Mouse (Mus musculus) megakaryocyte, embryonic 14.5 days (primary cell): Measurements from ENCODE around the gene Pde4b. TPM values are rescaled to one million over a fixed set of nuclear protein-coding genes. Genes with fewer than 3 reads are reported as not detected.

ENCODE experiments used
- H3K27me3 ChIP-seq: replicated peaks from 2 replicates; pipeline ENCODE3; 2012; ENCODE audit warnings: inconsistent platforms
- H3K36me3 ChIP-seq: replicated peaks from 2 replicates; pipeline ENCODE3; 2012; ENCODE audit warnings: low read length, inconsistent platforms, mixed read lengths
- H3K4me1 ChIP-seq: 2 replicates; pipeline ENCODE4 v1.6.1; 2012; ENCODE audit warnings: inconsistent platforms
- H3K4me3 ChIP-seq: replicated peaks from 2 replicates; pipeline ENCODE3; 2012; ENCODE audit warnings: moderate library complexity, mild to moderate bottlenecking, inconsistent platforms
- H3K9me3 ChIP-seq: 2 replicates; pipeline ENCODE4 v1.6.1; 2012; ENCODE audit warnings: inconsistent platforms
- FLI1 ChIP-seq: IDR thresholded peaks from 2 replicates; pipeline ENCODE4 v1.6.1; 2012; ENCODE audit warnings: low read length, inconsistent platforms, mixed read lengths
- GATA1 ChIP-seq: IDR thresholded peaks from 3 replicates; pipeline ENCODE4 v1.6.1; 2012; ENCODE audit warnings: mixed read lengths, low read length, inconsistent platforms, borderline replicate concordance
- polyA plus RNA-seq: library from polyadenylated mRNA; stranded (reverse); fragments of >175 nt; gene quantifications from 2 replicates; pipeline ENCODE4 v1.2.3, GENCODE M21; 2012; ENCODE audit warnings: low replicate concordance; ENCODE audit not compliant: insufficient read depth

Gene Pde4b
- polyA plus RNA-seq, 1 experiment: 1.2 TPM

DNA sequence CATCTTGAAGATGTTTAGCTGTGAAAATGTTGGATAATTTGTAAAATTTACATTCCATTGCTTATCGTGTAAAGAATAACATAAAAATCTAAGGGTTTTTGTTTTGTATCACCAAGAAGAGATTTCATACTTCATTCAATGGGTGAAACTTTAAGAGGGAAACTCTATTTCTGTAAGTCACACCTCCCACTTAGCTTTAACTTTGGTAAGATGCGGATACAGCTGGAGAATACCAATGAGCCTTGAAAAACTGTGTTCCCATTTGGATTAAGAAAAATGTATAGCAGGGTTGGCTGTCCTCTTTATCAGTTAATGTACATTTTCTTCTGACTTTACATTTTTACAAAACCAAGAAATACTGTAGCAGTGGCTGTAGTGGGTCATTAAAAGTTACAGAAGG, 8.5 kb downstream of the Pde4b start:
- Histone ChIP-seq H3K27me3 (no peaks in the 10 kb centered on the region), H3K4me1 (no peaks in the 10 kb centered on the region), H3K4me3 (no peak overlapping the region), H3K36me3 (no peaks in the 10 kb centered on the region), H3K9me3 (no peaks in the 10 kb centered on the region)
- TF ChIP-seq GATA1 (no peak), FLI1 (no peak)

DNA sequence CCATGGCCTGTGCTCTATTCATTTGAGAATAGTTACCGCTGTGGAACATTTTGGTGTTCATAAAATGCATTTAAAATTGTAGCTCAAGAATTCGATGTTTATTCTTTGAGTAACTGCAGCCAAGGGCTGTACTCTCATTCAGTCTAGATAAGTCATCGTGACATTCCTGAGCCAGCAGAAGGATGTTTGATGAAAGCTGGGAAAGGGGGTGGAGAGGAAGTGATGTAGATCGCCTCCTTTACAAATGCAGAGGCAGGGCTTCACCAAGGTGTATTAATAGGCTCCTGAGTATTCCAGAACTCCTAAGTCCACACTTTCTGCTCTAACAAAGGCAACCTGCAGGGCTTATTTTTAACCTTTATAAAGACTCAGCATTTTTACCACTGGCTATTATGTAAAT, 14.9 kb downstream of the Pde4b start:
- TF ChIP-seq GATA1 (no peak), FLI1 (no peak)
- no peaks in the 10 kb centered on the region for H3K36me3 ChIP-seq
- H3K4me1 ChIP-seq: no peaks in the 10 kb centered on the region
- no peak overlapping the region for H3K4me3 ChIP-seq
- no peaks in the 10 kb centered on the region for H3K27me3 ChIP-seq
- H3K9me3 ChIP-seq: 0 out of 2 replicates have a peak, but pooled peaks cover 2% of the 10 kb centered on the region

DNA sequence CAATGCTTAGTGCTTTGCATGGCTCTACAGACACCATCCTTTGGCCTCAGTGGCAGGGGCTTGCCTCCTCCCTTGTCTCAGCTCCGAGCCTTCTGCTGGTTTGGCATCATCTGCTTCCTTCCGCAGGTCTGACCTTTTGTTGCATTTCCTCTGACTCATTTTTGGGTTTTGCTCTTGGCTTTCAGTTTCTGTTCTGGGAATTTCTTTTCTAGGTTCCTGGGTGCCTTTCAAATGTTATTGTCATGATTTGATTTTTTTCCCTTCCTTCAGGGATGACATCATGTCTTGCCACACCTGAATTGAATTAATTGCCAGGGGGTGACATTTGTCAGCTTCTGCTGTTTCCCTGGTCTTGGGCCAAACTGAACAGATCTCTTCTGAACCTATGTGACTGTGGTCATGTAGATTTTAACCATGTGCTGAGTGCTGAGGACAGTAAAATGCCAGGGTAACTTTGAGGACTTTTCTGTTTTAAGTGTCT, 17.2 kb downstream of the Pde4b start:
- H3K36me3 ChIP-seq: no peaks in the 10 kb centered on the region
- peak overlapping the region; percentile 64 for H3K4me3 ChIP-seq
- TF ChIP-seq FLI1 (no peak), GATA1 (no peak)
- no peaks in the 10 kb centered on the region for H3K27me3 ChIP-seq
- no peaks in the 10 kb centered on the region for H3K4me1 ChIP-seq
- 0 out of 2 replicates have a peak, but pooled peaks cover 2% of the 10 kb centered on the region for H3K9me3 ChIP-seq

DNA sequence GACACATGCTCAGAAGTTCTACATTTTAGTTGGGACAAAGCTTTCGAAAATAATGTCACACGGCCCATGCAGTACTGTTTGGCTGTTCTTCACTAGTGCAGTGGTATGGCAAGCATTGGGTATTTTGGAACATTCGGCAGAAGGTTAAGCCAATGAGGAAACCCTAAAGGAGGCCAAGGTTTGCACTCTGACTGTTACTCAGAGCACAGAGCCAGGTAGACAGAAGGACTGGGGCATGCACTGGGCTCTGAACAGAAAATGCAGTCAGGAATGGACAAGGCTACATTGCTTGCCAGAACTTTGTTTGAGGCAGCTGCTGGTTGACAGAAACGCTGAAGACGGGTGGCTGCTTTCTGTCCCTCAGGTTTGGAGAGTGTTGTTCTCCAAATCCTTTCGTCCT, 19.4 kb downstream of the Pde4b start:
- H3K36me3 ChIP-seq: no peaks in the 10 kb centered on the region
- TF ChIP-seq GATA1 (no peak), FLI1 (no peak)
- H3K9me3 ChIP-seq: 0 out of 2 replicates have a peak, but pooled peaks cover 2% of the 10 kb centered on the region
- no peak overlapping the region for H3K4me3 ChIP-seq
- H3K4me1 ChIP-seq: no peaks in the 10 kb centered on the region
- H3K27me3 ChIP-seq: no peaks in the 10 kb centered on the region

DNA sequence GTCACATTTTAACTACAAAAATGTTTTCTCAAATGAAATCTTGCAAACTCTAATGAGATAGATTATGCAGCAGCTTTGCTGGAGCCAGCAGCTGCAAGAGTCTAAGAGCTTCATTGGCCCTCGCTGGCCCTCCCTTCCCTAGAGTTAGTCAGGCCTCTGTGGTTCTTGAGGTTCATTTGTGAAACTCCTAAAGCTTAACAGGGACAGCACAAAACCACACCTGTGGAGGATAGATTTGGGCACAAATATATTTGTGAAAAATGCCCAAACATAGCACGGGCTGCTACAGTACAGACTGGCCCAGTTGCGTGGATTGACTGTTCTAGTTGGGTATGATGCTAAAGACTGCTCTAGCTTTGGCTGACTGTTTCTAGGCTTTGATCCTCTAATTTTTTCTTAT, 32.1 kb downstream of the Pde4b start:
- TF ChIP-seq GATA1: no peak
- no peak for TF ChIP-seq FLI1
- Histone ChIP-seq H3K4me3 (no peak overlapping the region), H3K9me3 (no peaks in the 10 kb centered on the region), H3K36me3 (no peaks in the 10 kb centered on the region), H3K4me1 (no peaks in the 10 kb centered on the region), H3K27me3 (no peaks in the 10 kb centered on the region)

DNA sequence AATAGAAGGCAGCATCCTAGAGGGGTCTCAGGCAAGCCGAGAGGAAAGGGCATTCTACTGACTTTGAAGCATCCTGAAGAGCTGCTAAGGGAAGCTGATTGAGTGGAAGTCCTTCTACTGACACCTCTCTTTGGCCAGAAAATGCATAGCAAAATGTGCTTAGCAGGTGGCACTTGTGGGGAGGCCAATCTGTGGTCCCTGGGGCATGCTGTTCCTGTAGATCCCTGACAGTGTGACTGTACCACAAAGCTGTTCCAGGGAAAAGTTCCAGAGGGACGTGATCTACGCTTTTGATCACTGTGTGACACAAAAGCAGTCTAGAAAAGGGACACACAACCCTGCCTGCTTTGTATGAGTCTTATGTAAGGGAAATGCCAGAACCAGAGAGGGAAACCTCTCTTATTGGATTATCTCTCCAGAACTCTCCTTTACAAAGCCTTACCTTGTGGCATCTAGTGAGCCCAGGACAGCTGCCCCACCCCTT, 49.1 kb downstream of the Pde4b start:
- TF ChIP-seq GATA1 (no peak), FLI1 (no peak)

DNA sequence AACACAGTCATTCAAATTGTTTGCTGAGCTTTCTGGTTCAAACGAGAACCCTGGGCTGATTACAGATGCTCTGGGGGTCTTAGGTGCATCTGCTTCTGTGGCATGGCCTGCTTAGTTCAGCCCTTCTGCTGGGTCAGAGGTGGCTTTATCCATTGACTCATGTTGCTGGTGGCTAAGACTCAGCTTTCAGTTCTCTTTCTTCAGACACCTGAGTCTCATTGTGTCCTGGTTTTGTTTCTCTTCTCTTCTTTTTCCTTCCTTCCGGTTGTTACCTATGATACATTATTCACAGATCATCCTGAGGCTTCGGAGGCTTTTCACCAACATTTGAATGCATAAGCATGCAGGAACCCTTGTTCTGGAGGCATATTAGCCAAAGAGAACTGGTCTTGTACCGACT, 51.0 kb downstream of the Pde4b start:
- Histone ChIP-seq H3K9me3 (no peaks in the 10 kb centered on the region), H3K27me3 (no peaks in the 10 kb centered on the region), H3K4me3 (no peak overlapping the region), H3K4me1 (no peaks in the 10 kb centered on the region), H3K36me3 (no peaks in the 10 kb centered on the region)
- TF ChIP-seq FLI1 (no peak), GATA1 (no peak)

More for the DNA sequence above, 49.1 kb downstream of the Pde4b start:
- Histone ChIP-seq H3K27me3 (no peaks in the 10 kb centered on the region), H3K4me3 (no peak overlapping the region), H3K9me3 (no peaks in the 10 kb centered on the region), H3K4me1 (no peaks in the 10 kb centered on the region), H3K36me3 (no peaks in the 10 kb centered on the region)

DNA sequence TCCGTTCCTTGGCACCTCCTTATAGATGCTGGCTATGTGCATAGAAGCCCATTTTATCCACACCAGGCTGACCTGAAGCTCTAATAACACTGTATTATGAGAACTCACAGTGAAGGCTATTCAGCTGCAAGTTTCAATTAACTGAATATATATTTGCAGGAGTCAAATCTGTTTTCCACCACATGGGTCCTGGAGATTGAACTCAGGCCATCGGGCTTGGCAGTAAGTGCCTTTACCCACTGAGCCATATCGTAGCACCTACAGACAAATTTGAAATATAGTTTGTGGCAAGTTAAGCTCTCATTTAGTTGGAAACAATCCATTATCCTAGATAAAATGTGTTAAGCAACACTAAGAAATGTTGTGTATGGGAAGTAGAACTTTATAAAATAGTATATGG, 53.9 kb downstream of the Pde4b start:
- Histone ChIP-seq H3K4me1 (no peaks in the 10 kb centered on the region), H3K36me3 (no peaks in the 10 kb centered on the region), H3K9me3 (no peaks in the 10 kb centered on the region), H3K27me3 (no peaks in the 10 kb centered on the region), H3K4me3 (no peak overlapping the region)
- TF ChIP-seq GATA1: no peak
- no peak for TF ChIP-seq FLI1

DNA sequence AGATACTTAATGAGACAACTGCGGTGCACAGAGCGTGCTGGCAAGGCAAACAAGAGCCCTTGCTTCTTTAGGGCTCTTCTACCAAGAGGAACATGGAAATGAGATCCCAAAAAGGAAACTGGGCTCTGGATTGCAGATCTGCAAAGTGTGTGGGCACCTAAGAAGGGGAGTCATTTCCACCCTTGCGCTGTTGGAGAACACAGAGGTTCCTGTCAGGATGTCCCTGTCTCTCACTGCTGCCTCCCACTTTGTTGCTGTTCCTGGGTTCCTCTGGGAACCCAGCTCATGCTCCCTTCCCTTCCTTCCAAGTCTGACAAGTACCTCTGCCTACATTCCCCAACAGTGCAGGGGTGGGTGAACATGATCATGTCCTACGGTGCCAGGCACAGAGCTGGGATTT, 61.4 kb downstream of the Pde4b start:
- no peak overlapping the region for H3K4me3 ChIP-seq
- H3K36me3 ChIP-seq: no peaks in the 10 kb centered on the region
- no peaks in the 10 kb centered on the region for H3K27me3 ChIP-seq
- H3K4me1 ChIP-seq: no peaks in the 10 kb centered on the region
- peaks cover 5% of the 10 kb centered on the region; the same call in 1 of the 2 replicates for H3K9me3 ChIP-seq
- TF ChIP-seq GATA1 (no peak), FLI1 (no peak)

DNA sequence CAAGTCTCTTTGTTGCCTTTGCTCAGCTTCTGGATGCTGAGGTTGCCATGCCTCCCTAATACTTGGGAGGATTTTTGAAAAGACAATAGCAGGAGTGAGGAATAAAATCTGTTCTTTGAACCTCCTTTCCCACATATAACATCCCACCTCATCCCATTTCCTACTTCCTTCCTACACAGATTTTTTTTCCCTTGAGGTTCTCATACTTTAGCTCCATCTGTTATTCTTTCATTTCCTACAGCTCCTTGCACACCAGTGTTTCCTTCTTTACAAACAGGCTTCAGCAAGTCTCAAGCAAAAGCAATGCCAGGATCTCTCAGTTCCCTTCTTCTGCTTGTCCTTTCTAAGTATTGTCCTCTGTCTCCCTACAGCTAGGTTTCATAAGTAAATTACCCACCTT, 71.8 kb downstream of the Pde4b start:
- Histone ChIP-seq H3K9me3 (peaks cover 3% of the 10 kb centered on the region; the same call in 1 of the 2 replicates), H3K36me3 (no peaks in the 10 kb centered on the region), H3K4me1 (no peaks in the 10 kb centered on the region), H3K27me3 (no peaks in the 10 kb centered on the region), H3K4me3 (no peak overlapping the region)
- no peak for TF ChIP-seq GATA1
- TF ChIP-seq FLI1: no peak

DNA sequence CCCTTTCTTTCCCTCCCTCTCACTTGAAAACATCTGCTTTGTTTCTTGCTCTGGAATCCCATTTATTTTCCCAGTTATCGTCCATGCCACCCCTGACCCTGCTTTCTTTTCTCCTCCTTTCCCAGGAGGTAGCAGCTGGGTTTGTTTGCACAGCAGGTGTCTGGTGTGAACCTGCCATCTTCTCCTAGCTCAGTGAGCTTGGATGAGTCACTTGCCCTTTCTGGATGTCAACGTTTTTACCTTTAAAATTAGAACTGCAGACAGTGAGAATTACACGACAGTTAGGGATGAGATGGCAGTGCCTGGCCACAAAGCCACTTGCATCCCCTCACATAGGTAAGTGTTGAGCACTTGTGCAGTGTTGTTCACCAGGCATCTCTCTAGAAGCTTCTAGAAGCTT, 84.3 kb downstream of the Pde4b start:
- no peaks in the 10 kb centered on the region for H3K27me3 ChIP-seq
- TF ChIP-seq GATA1 (no peak), FLI1 (no peak)
- H3K9me3 ChIP-seq: no peaks in the 10 kb centered on the region
- no peaks in the 10 kb centered on the region for H3K36me3 ChIP-seq
- H3K4me1 ChIP-seq: no peaks in the 10 kb centered on the region
- H3K4me3 ChIP-seq: no peak overlapping the region
